ENCODE assay signal across 20 mouse cellular contexts in genomic region chr2:34258256-34258655, GRCm38 (mm10).
"Had no signal": no experiment of that assay in that cellular context is flagged by ENCODE, and none has a peak within 500 bp of the region (broad histone marks: within the 10 kb centered on the region; RNA-seq: fewer than 3 reads in every experiment).

No protein-coding gene starts in this region.

- H3K4me2 ChIP-seq: liver, embryonic 11.5 days; liver, embryonic 13.5 days; liver, embryonic 15.5 days; lung, embryonic 15.5 days; midbrain, embryonic 11.5 days; midbrain, embryonic 13.5 days; midbrain, embryonic 15.5 days; neural tube, embryonic 12.5 days; neural tube, embryonic 15.5 days; stomach, embryonic 15.5 days had no signal

- DNase-seq: liver, embryonic 13.5 days; liver, postnatal 0 days; lung, adult 2 months; lung, postnatal 14 days; right cerebral cortex, postnatal 14 days; thymus, adult 2 months; thymus, postnatal 25 days had no signal

- H3K36me3 ChIP-seq: liver, embryonic 13.5 days; liver, embryonic 15.5 days; lung, embryonic 15.5 days; midbrain, embryonic 13.5 days; midbrain, embryonic 15.5 days; neural tube, embryonic 12.5 days; neural tube, embryonic 15.5 days; stomach, embryonic 15.5 days had no signal

- H3K9ac ChIP-seq: liver, embryonic 13.5 days; liver, embryonic 15.5 days; liver, postnatal 0 days; lung, embryonic 15.5 days; midbrain, embryonic 13.5 days; midbrain, embryonic 15.5 days; neural tube, embryonic 12.5 days; neural tube, embryonic 15.5 days; stomach, embryonic 15.5 days had no signal

- H3K4me3 ChIP-seq: liver, embryonic 13.5 days; liver, embryonic 15.5 days; lung, embryonic 15.5 days; megakaryocyte, embryonic 14.5 days; midbrain, embryonic 13.5 days; midbrain, embryonic 15.5 days; neural tube, embryonic 12.5 days; neural tube, embryonic 15.5 days; stomach, embryonic 15.5 days had no signal

- H3K4me1 ChIP-seq: liver, embryonic 13.5 days; liver, embryonic 15.5 days had no signal

- H3K27ac ChIP-seq: liver, embryonic 13.5 days; liver, embryonic 15.5 days; macrophage; midbrain, embryonic 13.5 days; midbrain, embryonic 15.5 days; neural tube, embryonic 12.5 days; neural tube, embryonic 15.5 days; stomach, embryonic 15.5 days; stomach, postnatal 0 days had no signal

- H3K27me3 ChIP-seq: liver, embryonic 13.5 days; liver, embryonic 15.5 days; lung, embryonic 15.5 days; megakaryocyte, embryonic 14.5 days; midbrain, embryonic 13.5 days; midbrain, embryonic 15.5 days; neural tube, embryonic 12.5 days; neural tube, embryonic 15.5 days; stomach, embryonic 15.5 days had no signal

- ATAC-seq: liver, postnatal 0 days; lung, postnatal 0 days; midbrain, embryonic 13.5 days; midbrain, embryonic 15.5 days had no signal

- H3K9me3 ChIP-seq: liver, embryonic 13.5 days; liver, embryonic 15.5 days; lung, embryonic 15.5 days; megakaryocyte, embryonic 14.5 days; midbrain, embryonic 13.5 days; midbrain, embryonic 15.5 days; neural tube, embryonic 12.5 days; neural tube, embryonic 15.5 days; stomach, embryonic 15.5 days had no signal
